In genomic region chr10:95355678-95356268, GRCm38 (mm10) we compare ENCODE assay signal across 20 mouse cellular contexts. TPM values are rescaled to one million over a fixed set of nuclear protein-coding genes. Genes with fewer than 3 reads are reported as not detected.
DNase-seq lines count a peak whose midpoint lies in the region; ATAC-seq and TF ChIP-seq lines count a peak whose summit lies in the region.
"Had no signal": no experiment of that assay in that cellular context is flagged by ENCODE, and none has a peak within 500 bp of the region (broad histone marks: within the 10 kb centered on the region; RNA-seq: fewer than 3 reads in every experiment).

No protein-coding gene starts in this region.

- no peak for DNase-seq in frontal cortex, postnatal 36 days (ENCODE audit: low spot score in 2 of 2)
- peak; percentile 38 for DNase-seq in MN1 (ENCODE audit: low spot score)
- peak; percentile 22 for DNase-seq in brain, embryonic 14.5 days (ENCODE audit: low read depth)
- DNase-seq in neural tube, embryonic 11.5 days (ENCODE audit: low spot score), result peak; percentile 53
- no peak for DNase-seq in layer of hippocampus, adult 9-11 months
- no peak for DNase-seq in urinary bladder, postnatal 25 days (ENCODE audit: low spot score)
- DNase-seq: cerebellum, adult 8-10 months; kidney, postnatal 4 days; liver; lung, embryonic 14.5 days; thymus, postnatal 14 days had no signal

- H3K27me3 ChIP-seq in neural tube, embryonic 11.5 days (ENCODE audit: control insufficient read depth, insufficient read depth, low read length), result no peaks in the 10 kb centered on the region
- H3K27me3 ChIP-seq: embryonic facial prominence, embryonic 13.5 days; midbrain, embryonic 12.5 days; Patski; stomach, embryonic 15.5 days had no signal

- H3K4me2 ChIP-seq in neural tube, embryonic 11.5 days (ENCODE audit: low read depth), result no peak overlapping the region
- H3K4me2 ChIP-seq: embryonic facial prominence, embryonic 13.5 days; lung, embryonic 14.5 days; midbrain, embryonic 12.5 days; stomach, embryonic 15.5 days had no signal

- no peaks in the 10 kb centered on the region for H3K9me3 ChIP-seq in neural tube, embryonic 11.5 days (ENCODE audit: control insufficient read depth, low read length)
- H3K9me3 ChIP-seq: embryonic facial prominence, embryonic 13.5 days; midbrain, embryonic 12.5 days; stomach, embryonic 15.5 days had no signal

- TF ChIP-seq POLR2A in brain, embryonic 14.5 days (IDR thresholded peaks at IDR 0.05; ENCODE audit: borderline replicate concordance, extremely low read depth, insufficient read depth, insufficient read length, poor library complexity, severe bottlenecking), result no peak

- no peak overlapping the region for H3K9ac ChIP-seq in neural tube, embryonic 11.5 days (ENCODE audit: low read length)
- H3K9ac ChIP-seq: embryonic facial prominence, embryonic 13.5 days; lung, embryonic 14.5 days; midbrain, embryonic 12.5 days; stomach, embryonic 15.5 days had no signal

- 38% methylated on average over 6 of the region's 6 CpGs for WGBS in neural tube, embryonic 11.5 days

- H3K4me3 ChIP-seq in neural tube, embryonic 11.5 days (ENCODE audit: low read depth, low read length), result no peak overlapping the region
- H3K4me3 ChIP-seq: embryonic facial prominence, embryonic 13.5 days; midbrain, embryonic 12.5 days; stomach, embryonic 15.5 days had no signal

- H3K36me3 ChIP-seq in neural tube, embryonic 11.5 days (ENCODE audit: control insufficient read depth, insufficient read depth, low read length), result no peaks in the 10 kb centered on the region
- H3K36me3 ChIP-seq: embryonic facial prominence, embryonic 13.5 days; midbrain, embryonic 12.5 days; stomach, embryonic 15.5 days had no signal

- no peaks in the 10 kb centered on the region for H3K4me1 ChIP-seq in neural tube, embryonic 11.5 days (ENCODE audit: control insufficient read depth, insufficient read depth, low read length)
- H3K4me1 ChIP-seq: embryonic facial prominence, embryonic 13.5 days; midbrain, embryonic 12.5 days had no signal

- ATAC-seq in frontal cortex, adult (ENCODE audit: low TSS enrichment), result 0 out of 2 replicates have a peak, but pooled peaks have one; percentile 20
- no peak for ATAC-seq in neural tube, embryonic 11.5 days (ENCODE audit: insufficient read depth, low FRiP score, low TSS enrichment)
- ATAC-seq in erythroid progenitor cell, adult 5-6 weeks (replicated peaks; ENCODE audit: low FRiP score, poor library complexity, severe bottlenecking), result no peak
- ATAC-seq: CD4-positive, CD25-positive, alpha-beta regulatory T cell, adult 4 months; forebrain, embryonic 16.5 days; intestine, postnatal 0 days; Patski had no signal

- no peak overlapping the region for H3K27ac ChIP-seq in neural tube, embryonic 11.5 days (ENCODE audit: low read depth, low read length)
- H3K27ac ChIP-seq: embryonic facial prominence, embryonic 13.5 days; midbrain, embryonic 12.5 days; stomach, embryonic 15.5 days had no signal

- TF ChIP-seq CTCF in brain, embryonic 14.5 days (IDR thresholded peaks at IDR 0.05; ENCODE audit: borderline replicate concordance, extremely low read depth, insufficient read depth, insufficient read length), result no peak

RNA-seq across cellular contexts. Expression of gene Cradd, which starts 31.8 kb away (rescaled TPM):
- 10.1 and 10.8 TPM in 2 replicates for polyA plus RNA-seq in brain, embryonic 14.5 days (2012; rRNA removed)
- polyA plus RNA-seq in neural tube, embryonic 11.5 days (2014; fragmentation: Nextera tagmentation; extraction: Ambion mirVana), result 12.5 and 14.0 TPM in 2 replicates
- 0.84 and 1.1 TPM in 2 replicates for total RNA-seq in erythroid progenitor cell, adult 5-6 weeks (2015; ENCODE audit: low replicate concordance)
- total RNA-seq in erythroid progenitor cell, adult 5-6 weeks (2017; ENCODE audit: low replicate concordance), result 1.5 TPM in 1 of 2 replicates, not detected in the other

Comparison
In these comparisons a context has a peak if more than half of its experiments do, and no peak if none do; other contexts are left out.
1. DNase-seq: peak in MN1 (single experiment), brain, embryonic 14.5 days (single experiment) and neural tube, embryonic 11.5 days (single experiment); none in frontal cortex, postnatal 36 days (0 of 2), layer of hippocampus, adult 9-11 months (single experiment) and urinary bladder, postnatal 25 days (single experiment).